Comparison of ENCODE assay signal across 21 mouse cellular contexts in the genomic region with DNA sequence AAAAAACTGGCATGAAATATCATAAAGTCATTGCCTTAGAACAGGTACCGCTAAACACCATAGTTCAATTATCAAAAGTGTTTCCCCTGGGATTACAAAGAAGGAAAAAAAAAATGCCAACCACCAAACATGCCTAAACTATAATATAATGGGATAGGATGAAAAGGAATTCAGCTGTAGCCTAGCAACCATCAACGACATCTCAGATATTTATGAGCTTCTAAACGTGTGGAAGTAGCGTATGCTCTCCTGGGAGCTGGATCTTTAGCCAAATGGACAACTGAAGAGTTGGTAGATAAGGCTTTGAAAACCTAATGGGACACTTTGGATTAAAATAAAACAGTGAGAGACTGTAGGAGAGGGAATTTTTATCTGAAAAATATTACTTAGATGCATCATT.
DNase-seq lines count a peak whose midpoint lies in the region; ATAC-seq lines count a peak whose summit lies in the region.
"Had no signal": no experiment of that assay in that cellular context is flagged by ENCODE, and none has a peak within 500 bp of the region (broad histone marks: within the 10 kb centered on the region; RNA-seq: fewer than 3 reads in every experiment).

No protein-coding gene starts in this region.

- WGBS in forebrain, embryonic 14.5 days, result 33% methylated on average over 4 of the region's 4 CpGs
- WGBS in forebrain, embryonic 16.5 days, result 28% methylated on average over 4 of the region's 4 CpGs
- 12% methylated on average over 4 of the region's 4 CpGs for WGBS in midbrain, embryonic 13.5 days
- WGBS in midbrain, embryonic 11.5 days, result 26% methylated on average over 4 of the region's 4 CpGs
- 19% methylated on average over 4 of the region's 4 CpGs for WGBS in neural tube, embryonic 15.5 days

- DNase-seq in forebrain, embryonic 14.5 days (ENCODE audit: low spot score), result peak; percentile 45
- no peak for DNase-seq in midbrain, embryonic 11.5 days (ENCODE audit: low spot score, missing footprints)
- peak; percentile 11 for DNase-seq in Muller cell, postnatal 12 days (ENCODE audit: inconsistent ontology term)
- peak; percentile 13 for DNase-seq in embryo, embryonic 11 days
- no peak for DNase-seq in layer of hippocampus, adult 9-10 months (ENCODE audit: low spot score)
- DNase-seq: adrenal gland, adult 2 months; adrenal gland, postnatal 25 days; cerebellum, adult 11-12 months; cerebellum, adult 9-10 months; cerebellum, postnatal 25 days; heart, adult 18-20 months; heart, postnatal 10 days; heart, postnatal 4 days had no signal

- no peak overlapping the region for H3K27ac ChIP-seq in forebrain, embryonic 14.5 days (ENCODE audit: low read depth, low read length)
- H3K27ac ChIP-seq in forebrain, embryonic 16.5 days (ENCODE audit: low read length), result no peak overlapping the region
- H3K27ac ChIP-seq in midbrain, embryonic 13.5 days, result no peak overlapping the region
- no peak overlapping the region for H3K27ac ChIP-seq in midbrain, embryonic 11.5 days (ENCODE audit: low read depth, low read length)
- H3K27ac ChIP-seq in neural tube, embryonic 15.5 days (replicated peaks), result no peak overlapping the region
- H3K27ac ChIP-seq: embryonic facial prominence, embryonic 12.5 days; heart, embryonic 10.5 days; hindbrain, embryonic 14.5 days had no signal

- H3K4me2 ChIP-seq in forebrain, embryonic 14.5 days (ENCODE audit: low read length), result no peak overlapping the region
- H3K4me2 ChIP-seq in forebrain, embryonic 16.5 days (ENCODE audit: low read length), result no peak overlapping the region
- no peak overlapping the region for H3K4me2 ChIP-seq in midbrain, embryonic 13.5 days (replicated peaks)
- H3K4me2 ChIP-seq in midbrain, embryonic 11.5 days, result no peak overlapping the region
- H3K4me2 ChIP-seq in neural tube, embryonic 15.5 days, result no peak overlapping the region
- H3K4me2 ChIP-seq: embryonic facial prominence, embryonic 12.5 days; hindbrain, embryonic 14.5 days had no signal

- H3K9ac ChIP-seq in forebrain, embryonic 14.5 days (ENCODE audit: low read length), result no peak overlapping the region
- H3K9ac ChIP-seq in forebrain, embryonic 16.5 days (replicated peaks; ENCODE audit: low read depth, low read length), result no peak overlapping the region
- no peak overlapping the region for H3K9ac ChIP-seq in midbrain, embryonic 13.5 days (replicated peaks)
- H3K9ac ChIP-seq in midbrain, embryonic 11.5 days (ENCODE audit: low read length), result no peak overlapping the region
- no peak overlapping the region for H3K9ac ChIP-seq in neural tube, embryonic 15.5 days (replicated peaks)
- H3K9ac ChIP-seq: embryonic facial prominence, embryonic 12.5 days; hindbrain, embryonic 14.5 days had no signal

- H3K27me3 ChIP-seq in forebrain, embryonic 14.5 days (replicated peaks; ENCODE audit: control insufficient read depth, insufficient read depth, low read length), result no peaks in the 10 kb centered on the region
- no peaks in the 10 kb centered on the region for H3K27me3 ChIP-seq in forebrain, embryonic 16.5 days (replicated peaks; ENCODE audit: control insufficient read depth, insufficient read depth, low read length)
- H3K27me3 ChIP-seq in midbrain, embryonic 13.5 days, result no peaks in the 10 kb centered on the region
- no peaks in the 10 kb centered on the region for H3K27me3 ChIP-seq in midbrain, embryonic 11.5 days (ENCODE audit: control insufficient read depth, insufficient read depth, low read length)
- H3K27me3 ChIP-seq in neural tube, embryonic 15.5 days (replicated peaks), result no peaks in the 10 kb centered on the region
- H3K27me3 ChIP-seq: embryonic facial prominence, embryonic 12.5 days had no signal

- H3K36me3 ChIP-seq in forebrain, embryonic 14.5 days (ENCODE audit: control insufficient read depth, insufficient read depth, low read length), result no peaks in the 10 kb centered on the region
- no peaks in the 10 kb centered on the region for H3K36me3 ChIP-seq in forebrain, embryonic 16.5 days (ENCODE audit: control insufficient read depth, insufficient read depth)
- no peaks in the 10 kb centered on the region for H3K36me3 ChIP-seq in midbrain, embryonic 13.5 days
- H3K36me3 ChIP-seq in midbrain, embryonic 11.5 days (ENCODE audit: control insufficient read depth, insufficient read depth, low read length), result no peaks in the 10 kb centered on the region
- no peaks in the 10 kb centered on the region for H3K36me3 ChIP-seq in neural tube, embryonic 15.5 days
- H3K36me3 ChIP-seq: embryonic facial prominence, embryonic 12.5 days; heart, embryonic 10.5 days had no signal

- H3K4me3 ChIP-seq in forebrain, embryonic 14.5 days (ENCODE audit: low read depth, low read length), result no peak overlapping the region
- no peak overlapping the region for H3K4me3 ChIP-seq in forebrain, embryonic 16.5 days (replicated peaks; ENCODE audit: low read length)
- no peak overlapping the region for H3K4me3 ChIP-seq in midbrain, embryonic 13.5 days (replicated peaks)
- H3K4me3 ChIP-seq in midbrain, embryonic 11.5 days (ENCODE audit: low read depth, low read length), result no peak overlapping the region
- H3K4me3 ChIP-seq in neural tube, embryonic 15.5 days (replicated peaks), result no peak overlapping the region
- H3K4me3 ChIP-seq: embryonic facial prominence, embryonic 12.5 days; heart, embryonic 10.5 days had no signal

- no peak for ATAC-seq in forebrain, embryonic 14.5 days
- ATAC-seq in forebrain, embryonic 16.5 days, result no peak
- 0 out of 2 replicates have a peak, but pooled peaks have one; percentile 53 for ATAC-seq in midbrain, embryonic 13.5 days
- ATAC-seq in midbrain, embryonic 11.5 days (ENCODE audit: low FRiP score), result no peak
- no peak for ATAC-seq in neural tube, embryonic 15.5 days (ENCODE audit: low FRiP score)
- ATAC-seq: inflammation-experienced regulatory T-cells, adult 6 months; intestine, postnatal 0 days had no signal

- H3K9me3 ChIP-seq in forebrain, embryonic 14.5 days (replicated peaks; ENCODE audit: control insufficient read depth, low read length), result no peaks in the 10 kb centered on the region
- H3K9me3 ChIP-seq in forebrain, embryonic 16.5 days (ENCODE audit: control insufficient read depth, low read length), result no peaks in the 10 kb centered on the region
- H3K9me3 ChIP-seq in midbrain, embryonic 13.5 days, result no peaks in the 10 kb centered on the region
- H3K9me3 ChIP-seq in midbrain, embryonic 11.5 days (ENCODE audit: control insufficient read depth, low read length), result no peaks in the 10 kb centered on the region
- H3K9me3 ChIP-seq in neural tube, embryonic 15.5 days (replicated peaks), result no peaks in the 10 kb centered on the region
- H3K9me3 ChIP-seq: embryonic facial prominence, embryonic 12.5 days; heart, embryonic 10.5 days had no signal

- H3K4me1 ChIP-seq in forebrain, embryonic 14.5 days (ENCODE audit: control insufficient read depth, insufficient read depth, low read length), result no peaks in the 10 kb centered on the region
- H3K4me1 ChIP-seq in forebrain, embryonic 16.5 days (replicated peaks; ENCODE audit: control insufficient read depth, insufficient read depth, low read length), result no peaks in the 10 kb centered on the region
- peaks cover 6% of the 10 kb centered on the region; the same call in 1 of the 2 replicates for H3K4me1 ChIP-seq in midbrain, embryonic 13.5 days (replicated peaks)
- H3K4me1 ChIP-seq in midbrain, embryonic 11.5 days (ENCODE audit: control insufficient read depth, insufficient read depth, low read length), result peaks cover 2% of the 10 kb centered on the region; the same call in 1 of the 2 replicates
- H3K4me1 ChIP-seq in neural tube, embryonic 15.5 days, result no peaks in the 10 kb centered on the region
- H3K4me1 ChIP-seq: embryonic facial prominence, embryonic 12.5 days; heart, embryonic 10.5 days had no signal

Comparison
In these comparisons a context has a peak if more than half of its experiments do, and no peak if none do; other contexts are left out.
1. DNase-seq: peak in forebrain, embryonic 14.5 days (single experiment), Muller cell, postnatal 12 days (single experiment) and embryo, embryonic 11 days (single experiment); none in midbrain, embryonic 11.5 days (single experiment) and layer of hippocampus, adult 9-10 months (single experiment).